Mouse (Mus musculus): ENCODE results near the gene Gigyf2. TPM values are rescaled to one million over a fixed set of nuclear protein-coding genes. Genes with fewer than 3 reads are reported as not detected.
"Not testable (repeated sequence)": the region's sequence is repeated elsewhere in the genome, so short reads cannot be mapped to it uniquely, and the experiment has no call there.

Gigyf2 gene
- total RNA-seq, 2 experiments from 2014 or later = 135 to 140 TPM

DNA sequence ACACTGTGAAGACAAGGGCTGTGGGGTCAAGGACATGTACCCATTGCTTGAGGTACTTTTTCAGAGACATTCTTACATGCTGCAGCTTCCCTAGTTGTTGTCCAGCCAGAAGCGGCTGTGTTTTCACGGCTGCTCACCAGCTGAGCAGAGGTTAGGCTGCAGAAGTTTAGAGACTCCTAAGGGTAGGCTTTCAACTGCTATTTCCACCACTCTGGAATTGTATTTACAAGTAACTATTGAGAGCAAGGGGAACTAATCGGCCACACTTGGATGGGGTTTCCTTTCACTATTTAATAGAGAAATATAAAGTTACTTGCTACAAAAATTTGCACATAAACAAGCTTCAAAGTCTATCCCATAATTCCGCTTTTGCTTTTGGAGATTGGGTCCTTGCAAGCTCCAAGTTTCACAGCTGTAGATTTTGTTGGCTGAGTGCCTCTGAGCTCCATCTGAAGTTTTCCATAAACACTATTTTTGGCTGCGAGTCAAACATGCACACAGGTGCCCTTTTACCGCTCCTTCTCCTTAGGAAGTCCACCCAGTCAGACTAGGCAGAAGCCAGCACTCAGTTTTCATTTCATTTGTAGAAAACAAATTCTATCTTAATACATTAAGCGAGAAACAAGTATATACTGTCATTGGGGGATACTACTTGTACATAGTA lies 70.3 kb downstream of the Gigyf2 start:
- no peak for TF ChIP-seq CTCF (IDR thresholded peaks at IDR 0.05)
- H3K4me3 ChIP-seq = no peak overlapping the region
- intact Hi-C loops (cut with DNase I) = no loop called here
- DNase-seq (ENCODE audit: extremely low spot score in 1 of 2, low spot score in 2 of 2) = no peak
- H3K27ac ChIP-seq = no peak overlapping the region

- intact Hi-C loops (cut with DNase I) = no loop called here
- no peak for TF ChIP-seq CTCF (IDR thresholded peaks at IDR 0.05)
- DNase-seq (ENCODE audit: extremely low spot score in 1 of 2, low spot score in 2 of 2) = no peak
- Histone ChIP-seq H3K27ac (no peak overlapping the region), H3K4me3 (no peak overlapping the region)
Measured at GRCm38 (mm10) chr1:87404710-87405109, 77.9 kb downstream of the Gigyf2 start.

GRCm38 (mm10) chr1:87406012-87406411 lies 79.2 kb downstream of the Gigyf2 start:
- Histone ChIP-seq H3K4me3 (no peak overlapping the region), H3K27ac (no peak overlapping the region)
- intact Hi-C loops (cut with DNase I) = no loop called here
- no peak for DNase-seq (ENCODE audit: extremely low spot score in 1 of 2, low spot score in 2 of 2)
- TF ChIP-seq CTCF (IDR thresholded peaks at IDR 0.05) = no peak

- DNase-seq (ENCODE audit: extremely low spot score in 1 of 2, low spot score in 2 of 2) = no peak
- H3K27ac ChIP-seq = no peak overlapping the region
- no peak for TF ChIP-seq CTCF (IDR thresholded peaks at IDR 0.05)
- intact Hi-C loops (cut with DNase I) = no loop called here
- no peak overlapping the region for H3K4me3 ChIP-seq
Measured at GRCm38 (mm10) chr1:87409380-87409779, 82.6 kb downstream of the Gigyf2 start.

GRCm38 (mm10) chr1:87418733-87419132 lies 91.9 kb downstream of the Gigyf2 start:
- intact Hi-C loops (cut with DNase I) = no loop called here
- TF ChIP-seq CTCF (IDR thresholded peaks at IDR 0.05) = peak; percentile 84
- no peak overlapping the region for H3K4me3 ChIP-seq
- no peak for DNase-seq (ENCODE audit: extremely low spot score in 1 of 2, low spot score in 2 of 2)
- H3K27ac ChIP-seq = no peak overlapping the region

DNA sequence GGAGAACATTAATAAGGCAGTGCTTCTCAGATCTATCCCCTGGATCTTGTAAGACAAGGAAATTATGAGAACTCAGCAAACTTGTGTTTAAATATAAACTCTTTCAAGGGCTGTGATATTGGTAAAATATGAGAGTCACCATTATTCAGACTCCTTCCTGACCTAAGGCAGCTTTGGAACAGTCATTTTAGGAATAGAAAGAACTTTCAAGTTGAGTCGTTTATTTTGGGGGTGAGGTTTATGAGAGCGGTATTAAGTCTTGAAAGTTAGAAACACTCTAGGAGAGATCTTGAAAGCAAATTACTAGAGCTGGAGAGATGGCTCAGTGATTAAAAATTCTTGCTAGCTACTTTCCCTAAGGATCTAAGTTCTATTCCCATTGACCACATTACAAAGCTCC lies 108.3 kb downstream of the Gigyf2 start:
- DNase-seq (ENCODE audit: extremely low spot score in 1 of 2, low spot score in 2 of 2) = no peak
- no peak overlapping the region for H3K4me3 ChIP-seq
- intact Hi-C loops (cut with DNase I) = no loop called here
- no peak overlapping the region for H3K27ac ChIP-seq
- TF ChIP-seq CTCF (IDR thresholded peaks at IDR 0.05) = no peak

DNA sequence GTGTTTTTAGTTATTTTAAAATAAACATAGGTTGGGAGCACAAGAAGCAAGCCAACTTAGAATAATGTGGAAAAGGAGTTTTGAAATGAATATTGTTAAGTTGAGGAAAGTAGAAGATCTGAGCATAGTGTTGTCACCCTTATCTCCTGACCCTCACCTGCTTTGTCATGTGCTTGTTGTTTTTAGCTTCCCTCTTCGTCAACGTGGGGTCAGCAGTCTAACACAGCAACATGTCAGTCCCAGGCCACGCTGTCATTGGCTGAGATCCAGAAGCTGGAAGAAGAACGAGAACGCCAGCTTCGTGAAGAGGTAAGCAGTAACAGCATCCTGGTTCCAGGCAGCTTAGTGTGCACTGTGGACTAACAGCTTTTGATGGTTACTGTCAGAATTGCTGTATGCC lies 109.8 kb downstream of the Gigyf2 start:
- Histone ChIP-seq H3K27ac (no peak overlapping the region), H3K4me3 (no peak overlapping the region)
- DNase-seq (ENCODE audit: extremely low spot score in 1 of 2, low spot score in 2 of 2) = no peak
- no peak for TF ChIP-seq CTCF (IDR thresholded peaks at IDR 0.05)
- intact Hi-C loops (cut with DNase I) = no loop called here

DNA sequence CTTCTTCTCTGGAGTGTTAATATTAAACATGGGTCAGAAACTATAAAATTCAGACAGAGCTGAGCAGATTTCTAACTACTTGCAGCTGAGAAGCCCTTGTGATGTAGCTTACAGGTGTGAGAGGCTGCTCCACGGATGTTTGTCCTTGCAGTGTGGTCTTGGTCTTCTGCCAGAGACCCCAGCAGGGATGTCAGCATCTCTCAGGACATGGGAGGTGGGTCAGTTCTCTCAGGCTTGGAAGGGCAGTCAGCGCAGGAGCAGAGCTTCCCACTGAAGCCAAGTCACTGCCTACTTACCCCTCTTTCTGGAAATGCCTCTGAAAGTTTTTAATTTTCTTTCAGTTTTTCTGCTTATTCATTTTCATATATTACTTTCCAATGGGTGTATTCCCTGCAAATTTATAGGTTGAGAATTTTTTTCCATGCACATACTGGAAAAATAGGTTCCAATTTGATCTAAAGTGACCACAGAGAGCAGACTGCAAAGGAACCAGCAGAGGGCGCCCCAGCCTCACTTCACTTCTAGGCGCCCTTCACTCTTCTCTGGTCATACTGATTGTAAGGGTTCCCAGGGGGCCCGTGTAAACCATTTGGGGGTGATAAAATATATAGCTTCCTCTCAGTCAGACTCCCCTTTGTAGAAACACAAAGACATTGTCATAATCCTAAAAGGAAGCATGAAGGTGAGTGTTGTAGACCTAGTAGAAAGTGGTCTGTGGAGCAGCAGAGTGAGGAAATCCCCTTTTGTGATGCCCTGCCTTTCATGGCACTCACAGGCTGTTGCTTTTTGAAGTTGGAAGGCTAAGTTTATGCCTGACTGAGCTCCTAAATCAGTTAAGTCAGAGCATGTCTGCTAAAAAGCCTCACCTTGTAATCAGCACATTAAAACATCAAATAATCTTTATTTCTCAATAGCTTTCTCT lies 120.6 kb downstream of the Gigyf2 start:
- Histone ChIP-seq H3K27ac (no peak overlapping the region), H3K4me3 (no peak overlapping the region)
- DNase-seq (ENCODE audit: extremely low spot score in 1 of 2, low spot score in 2 of 2) = peak; percentile 54 to 64
- peak; percentile 96 for TF ChIP-seq CTCF (IDR thresholded peaks at IDR 0.05)
- intact Hi-C loops (cut with DNase I) = loop anchor here (5.0 to 10.0 kb wide), 3 partner anchors 275 to 487 kb away; partner anchors contain the start of gene Atg16l1

DNA sequence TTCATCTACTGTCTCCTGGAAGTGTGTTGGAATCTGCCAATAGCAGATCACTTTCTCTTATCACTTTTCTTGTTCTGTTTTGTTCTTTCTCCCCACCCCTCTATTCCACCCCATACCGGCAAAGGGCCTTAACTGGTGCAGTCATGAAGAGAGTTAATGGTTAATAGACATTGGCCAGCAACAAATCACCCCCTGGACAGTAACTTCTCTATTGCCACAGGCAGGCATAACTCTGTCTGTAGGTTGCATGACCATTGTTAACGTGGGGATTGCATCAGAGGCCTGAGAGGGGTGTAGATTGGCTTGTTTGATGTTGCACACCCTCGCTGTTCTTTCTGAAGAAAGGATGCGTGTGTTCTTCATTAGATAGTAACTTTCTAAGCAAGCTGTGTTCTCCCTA lies 122.6 kb downstream of the Gigyf2 start:
- Histone ChIP-seq H3K4me3 (no peak overlapping the region), H3K27ac (no peak overlapping the region)
- intact Hi-C loops (cut with DNase I) = loop anchor here (5.0 to 10.0 kb wide), 3 partner anchors 273 to 485 kb away; partner anchors contain the start of gene Atg16l1
- DNase-seq (ENCODE audit: extremely low spot score in 1 of 2, low spot score in 2 of 2) = no peak
- no peak for TF ChIP-seq CTCF (IDR thresholded peaks at IDR 0.05)

DNA sequence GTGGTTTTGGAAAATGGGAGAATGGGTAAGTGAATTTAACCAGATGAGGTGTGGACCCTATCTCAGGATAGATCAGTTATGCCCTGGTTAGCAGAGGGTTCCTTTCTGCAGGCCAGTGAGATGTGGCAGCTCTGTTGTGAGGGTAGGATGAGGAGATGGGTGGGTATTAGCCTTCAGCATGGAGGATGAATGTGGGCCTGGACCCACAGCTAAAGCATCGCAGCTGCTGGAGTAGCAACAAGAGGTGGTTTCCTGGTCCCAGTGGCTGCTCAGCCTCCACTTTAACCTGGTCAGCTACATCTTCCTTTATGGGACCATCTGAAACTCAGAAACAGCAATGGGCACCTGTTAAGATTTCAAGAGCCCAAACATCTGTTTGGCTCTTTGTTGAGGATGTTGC lies 129.6 kb downstream of the Gigyf2 start:
- TF ChIP-seq CTCF (IDR thresholded peaks at IDR 0.05) = no peak
- Histone ChIP-seq H3K4me3 (no peak overlapping the region), H3K27ac (no peak overlapping the region)
- DNase-seq (ENCODE audit: extremely low spot score in 1 of 2, low spot score in 2 of 2) = no peak
- intact Hi-C loops (cut with DNase I) = no loop called here

- TF ChIP-seq CTCF (IDR thresholded peaks at IDR 0.05) = no peak
- H3K27ac ChIP-seq = no peak overlapping the region
- no peak overlapping the region for H3K4me3 ChIP-seq
- intact Hi-C loops (cut with DNase I) = no loop called here
- no peak for DNase-seq (ENCODE audit: extremely low spot score in 1 of 2, low spot score in 2 of 2)
Measured at GRCm38 (mm10) chr1:87458045-87458444, 131.2 kb downstream of the Gigyf2 start.

DNA sequence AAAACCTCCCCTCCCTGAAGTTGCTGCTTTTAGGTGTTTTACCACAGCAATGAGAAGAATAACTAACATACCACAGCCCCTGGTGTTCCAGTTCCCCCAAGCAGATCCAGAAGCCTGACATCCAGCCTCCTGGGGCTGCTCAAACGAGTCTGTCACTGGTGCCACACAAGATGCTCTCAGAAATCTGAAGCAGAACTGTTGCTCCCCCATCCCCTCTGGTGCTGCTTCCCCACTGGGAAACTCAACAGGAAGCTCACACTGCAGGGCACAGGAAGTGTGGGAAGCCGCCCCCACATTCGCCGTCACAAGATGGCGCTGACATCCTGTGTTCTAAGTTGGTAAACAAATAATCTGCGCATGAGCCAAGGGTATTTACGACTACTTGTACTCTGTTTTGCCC lies 133.1 kb downstream of the Gigyf2 start:
- DNase-seq (ENCODE audit: extremely low spot score in 1 of 2, low spot score in 2 of 2); intact Hi-C loops (cut with DNase I); H3K4me3 ChIP-seq; H3K27ac ChIP-seq: not testable (repeated sequence)

All from left cerebral cortex, adult 2 months (tissue).